Mouse (Mus musculus) WW6 (cell line): ENCODE data around the gene Ppp1r37.

ENCODE experiments used
- DNase-seq: peaks from one replicate; pipeline ENCODE4 v3.0.0-alpha.2; 2013; ENCODE audit warnings: low read depth, low spot score

The Ppp1r37 gene

DNA sequence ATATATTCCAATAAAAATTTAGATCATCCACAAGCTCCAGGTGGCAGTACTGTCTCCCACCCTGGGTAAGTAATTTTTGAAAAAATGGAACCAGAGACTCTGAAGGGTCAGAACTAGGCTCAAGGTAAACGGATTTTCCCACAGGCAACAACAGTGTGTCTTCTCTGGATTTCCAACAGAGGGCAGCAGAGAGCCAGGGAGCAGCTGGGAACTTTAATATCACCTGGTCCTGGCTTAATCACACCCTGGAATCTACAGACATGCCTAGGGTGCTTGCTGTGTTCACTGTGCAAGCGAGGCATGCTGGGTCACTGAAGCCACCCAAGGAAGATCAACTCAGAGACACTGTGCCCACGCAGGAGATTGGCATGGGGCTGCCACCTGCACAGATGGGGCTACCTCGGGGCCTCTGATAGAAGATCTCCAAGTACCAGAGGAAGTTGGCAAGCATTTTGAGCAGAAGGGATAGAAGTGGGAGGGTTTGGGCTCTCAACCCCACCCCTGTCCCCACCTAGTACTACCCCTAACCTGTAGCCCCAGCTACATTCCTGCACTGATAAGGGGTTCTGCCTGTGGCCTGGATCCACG, 59.3 kb downstream of the Ppp1r37 start:
- no peak for DNase-seq

DNA sequence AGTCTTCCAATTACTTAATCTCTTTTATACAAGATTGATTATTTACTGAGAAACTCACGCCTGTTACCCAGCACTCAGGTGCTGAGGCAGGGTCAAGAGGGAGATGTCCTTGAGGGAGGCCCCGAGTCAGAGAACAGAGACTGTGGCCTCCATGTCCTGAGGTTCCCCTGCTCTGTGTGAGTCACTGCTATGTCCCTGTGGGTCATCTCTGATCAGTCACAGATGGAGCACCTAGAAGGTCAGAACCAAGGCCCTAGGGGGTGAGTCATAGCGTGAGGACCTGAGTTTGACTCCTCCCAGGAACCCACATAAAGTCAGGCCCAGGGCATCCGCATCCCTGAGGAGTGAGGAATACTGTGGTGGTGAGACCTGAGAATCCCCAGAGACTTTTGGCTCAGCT, 61.2 kb downstream of the Ppp1r37 start:
- DNase-seq = no peak

DNA sequence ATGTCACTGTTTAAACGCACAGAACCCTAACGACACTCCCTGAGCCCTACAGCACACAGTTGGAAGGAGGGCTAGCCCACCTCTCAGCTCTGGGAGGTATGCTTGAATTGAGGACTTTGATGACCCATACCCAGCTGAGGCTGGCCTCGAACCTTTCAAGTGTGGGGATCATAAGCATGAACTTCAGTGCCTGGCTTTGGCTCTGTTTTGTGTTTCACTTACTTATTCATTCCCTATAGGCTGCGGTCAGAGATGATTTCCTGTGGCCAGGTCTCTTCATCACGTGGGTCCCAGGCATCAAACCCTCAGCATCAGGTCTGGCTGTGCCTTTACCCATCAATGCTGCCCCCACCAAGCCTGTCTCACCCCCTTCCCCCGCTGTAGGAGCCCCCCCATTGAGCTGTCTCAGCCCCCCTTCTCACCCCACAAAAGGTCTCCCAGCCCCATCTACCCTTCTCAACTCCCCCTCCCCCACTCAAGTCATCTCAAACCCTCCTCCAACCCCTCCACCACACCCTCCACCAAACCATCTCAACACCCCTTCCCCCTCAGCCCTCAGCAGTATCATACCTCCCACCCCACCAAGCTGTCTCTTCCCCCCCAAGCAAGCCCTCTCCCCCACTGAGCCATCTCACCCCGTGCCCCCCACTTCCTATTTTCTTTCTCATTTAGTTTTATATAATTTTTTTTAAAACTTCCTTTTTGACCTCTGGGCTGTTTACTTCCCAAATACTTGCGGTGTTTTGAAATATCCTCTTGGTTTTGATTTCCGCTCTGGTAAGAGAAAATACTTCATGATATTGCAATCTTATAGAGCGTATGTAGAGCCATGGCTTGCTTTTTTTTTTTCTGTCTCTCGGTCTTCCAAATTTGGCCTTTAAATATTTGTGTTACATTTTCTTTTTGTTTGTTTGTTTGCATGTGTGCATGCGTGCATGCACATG, 62.2 kb downstream of the Ppp1r37 start:
- DNase-seq = no peak

DNA sequence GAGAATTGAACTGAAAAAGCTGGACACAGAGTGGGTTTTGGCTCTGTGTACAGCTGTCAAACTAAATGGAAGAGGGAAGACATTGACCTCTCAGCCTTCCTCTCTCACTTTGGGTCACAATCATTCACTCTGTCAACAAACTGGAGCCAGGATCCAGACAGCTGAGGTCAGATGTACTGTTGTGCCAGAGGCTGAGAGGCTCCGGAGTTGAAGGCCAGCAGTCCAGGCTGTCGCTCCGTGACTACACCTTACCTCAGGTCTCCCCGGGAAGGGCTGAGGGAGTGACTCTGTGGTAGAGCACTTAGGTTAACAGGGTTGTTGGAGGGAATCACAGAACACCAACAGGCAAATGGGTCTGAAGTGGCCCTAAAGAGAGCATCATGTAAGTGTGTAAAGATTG, 64.5 kb downstream of the Ppp1r37 start:
- DNase-seq = no peak

- no peak for DNase-seq
Observed at GRCm38 (mm10) chr7:19496214-19496555, 66.7 kb downstream of the Ppp1r37 start.

GRCm38 (mm10) chr7:19495521-19496213, 67.2 kb downstream of the Ppp1r37 start:
- no peak for DNase-seq

DNA sequence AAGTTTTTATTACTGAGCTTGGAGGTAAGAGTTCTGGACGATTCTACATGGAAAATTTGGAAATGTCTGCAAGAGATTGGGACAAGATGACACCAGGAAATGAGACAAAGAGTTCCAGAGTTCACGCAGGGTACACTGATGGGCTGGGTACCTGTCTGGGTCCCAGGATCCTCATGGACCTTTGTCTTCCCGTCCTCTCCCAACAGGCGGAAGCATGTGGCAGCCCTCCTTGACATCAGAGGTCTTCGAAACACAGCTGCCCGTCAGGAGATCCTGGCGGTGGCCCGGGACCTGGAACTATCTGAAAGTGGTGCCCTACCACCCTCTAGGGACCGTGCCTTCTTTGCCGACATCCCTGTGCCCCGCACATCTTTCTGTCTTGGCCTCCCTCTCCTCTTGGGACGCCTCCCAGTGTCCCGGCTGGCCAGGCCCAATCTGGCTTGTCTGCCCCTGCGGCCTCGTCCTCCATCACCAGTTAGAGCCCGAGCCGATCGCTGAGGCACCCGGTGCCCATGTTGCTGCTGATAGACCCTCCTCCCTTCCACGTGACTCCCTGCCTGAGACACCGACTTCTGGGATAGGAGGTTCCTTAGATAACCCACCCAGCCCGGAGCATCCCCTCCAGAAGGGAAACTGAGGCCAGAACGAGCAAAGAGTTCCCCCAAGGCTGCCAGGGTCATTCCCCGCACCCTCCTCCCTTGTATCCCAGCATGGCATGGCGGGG, 68.0 kb downstream of the Ppp1r37 start:
- DNase-seq = no peak

- no peak for DNase-seq
Observed at GRCm38 (mm10) chr7:19491731-19492130, 71.1 kb downstream of the Ppp1r37 start.

GRCm38 (mm10) chr7:19489525-19489924, 73.4 kb downstream of the Ppp1r37 start:
- no peak for DNase-seq

DNA sequence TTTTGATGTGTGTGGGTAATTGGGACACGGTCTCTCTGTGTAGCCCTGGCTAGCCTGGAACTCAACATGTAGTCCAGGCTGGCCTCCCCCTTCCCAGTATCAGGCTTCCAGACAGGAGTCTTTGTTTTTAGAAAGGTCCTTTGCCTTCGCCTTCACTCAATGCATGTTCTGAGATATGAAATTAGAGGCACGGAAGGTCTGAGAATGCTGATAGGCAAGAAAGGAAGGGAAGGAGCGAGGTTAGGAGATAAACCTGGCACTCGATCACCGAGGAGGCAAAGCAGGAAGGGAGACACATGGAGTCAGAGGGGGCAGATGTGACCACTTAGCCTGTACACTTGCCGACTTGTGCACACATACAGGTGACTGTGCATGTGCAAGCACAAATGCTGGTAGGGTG, 76.3 kb downstream of the Ppp1r37 start:
- no peak for DNase-seq

DNA sequence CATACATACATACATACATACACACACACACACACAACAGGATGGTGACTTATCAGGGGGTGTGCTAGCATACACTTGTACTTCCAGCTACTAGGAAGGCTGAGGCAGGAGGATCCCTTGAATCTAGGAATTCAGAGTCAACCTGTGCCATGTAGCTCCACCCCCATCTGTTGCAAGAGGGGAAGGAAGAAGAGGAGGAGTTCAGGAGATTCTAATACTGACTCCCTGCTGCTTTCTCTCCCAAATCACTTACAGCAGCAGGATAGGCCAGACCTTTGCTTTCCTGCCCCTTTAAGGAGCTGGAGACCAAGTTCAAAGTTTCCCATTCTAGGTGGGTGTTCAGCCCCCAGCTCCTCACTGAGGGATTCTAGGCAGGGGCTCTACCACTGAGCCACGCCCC, 77.4 kb downstream of the Ppp1r37 start:
- DNase-seq = no peak

DNA sequence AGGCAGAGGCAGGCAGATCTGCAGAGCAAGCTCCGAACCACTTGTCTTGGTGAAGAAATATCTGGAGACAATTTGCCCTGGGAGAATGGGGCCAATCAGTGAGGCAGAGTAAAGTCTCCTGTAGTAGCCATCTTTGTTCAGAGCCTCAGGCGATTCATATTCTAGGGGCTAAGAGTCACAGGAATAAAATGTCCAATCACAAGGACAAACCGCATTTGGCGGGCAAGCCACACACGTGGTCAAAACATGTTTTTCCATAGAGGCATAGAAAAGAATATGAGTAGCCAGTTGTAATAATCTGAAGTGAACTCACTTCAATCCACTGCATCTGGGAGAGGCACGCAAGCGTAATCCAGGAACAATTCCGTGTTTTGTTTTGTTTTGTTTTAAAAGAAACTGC, 79.6 kb downstream of the Ppp1r37 start:
- no peak for DNase-seq
